Mouse (Mus musculus) cerebellum, adult 8-10 months (tissue): ENCODE results near the gene Tmco3.

Experiments
- DNase-seq: peaks from one replicate; pipeline ENCODE4 v3.0.0; 2022

The Tmco3 gene

DNA sequence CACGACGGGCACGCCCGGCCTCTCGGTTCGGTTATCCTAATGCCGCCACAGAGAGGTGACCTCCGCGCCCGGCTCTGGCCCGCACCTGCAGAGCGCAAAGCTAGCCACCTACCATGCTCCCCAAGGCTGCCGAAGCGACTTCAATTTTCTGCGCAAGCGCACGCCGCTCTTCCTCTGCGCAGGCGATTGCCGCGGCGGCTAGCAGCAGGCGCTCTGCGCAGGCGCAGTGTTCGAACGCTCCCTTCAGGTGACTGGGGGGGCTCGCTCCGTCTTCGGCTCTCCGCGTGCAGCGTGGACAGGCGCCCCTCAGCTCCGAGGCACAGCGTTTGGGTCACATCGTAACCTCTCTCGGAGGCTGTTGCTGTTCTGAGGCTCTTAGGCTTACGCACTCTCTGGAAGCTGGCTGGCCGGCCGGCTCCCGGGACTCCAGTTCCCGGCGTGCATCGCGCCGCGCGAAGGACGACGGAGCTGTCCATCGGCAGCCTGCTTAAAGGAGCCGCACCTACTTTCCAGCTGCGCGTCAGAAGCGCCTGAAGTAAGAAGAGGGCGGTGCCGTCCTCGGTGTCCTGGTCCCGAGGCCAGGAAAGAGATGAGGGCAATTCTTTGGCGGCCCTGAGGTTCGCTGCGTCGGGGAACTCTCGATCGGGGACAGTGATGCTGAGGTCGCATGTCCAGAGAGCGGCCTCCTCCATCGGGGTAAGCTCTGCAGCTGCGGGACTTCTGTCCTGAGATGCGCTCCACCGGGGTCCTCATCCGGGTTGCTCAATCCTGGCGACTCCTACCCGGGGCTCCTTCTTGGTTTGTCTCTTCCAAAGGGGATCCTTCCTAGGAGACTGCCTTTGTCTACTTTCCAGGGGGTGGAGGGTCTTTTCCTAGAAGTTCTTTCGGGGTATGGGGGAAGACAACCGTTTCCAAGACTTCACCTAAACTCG is at the start of gene Tmco3, which contains the start of gene Dcun1d2:
Gene Tmco3 (plus strand): TSS at position 499 of the 932 bp plus-strand sequence.
Gene Dcun1d2 (minus strand): TSS at position 440 of the 932 bp plus-strand sequence.
- DNase-seq: peak; percentile 97

DNA sequence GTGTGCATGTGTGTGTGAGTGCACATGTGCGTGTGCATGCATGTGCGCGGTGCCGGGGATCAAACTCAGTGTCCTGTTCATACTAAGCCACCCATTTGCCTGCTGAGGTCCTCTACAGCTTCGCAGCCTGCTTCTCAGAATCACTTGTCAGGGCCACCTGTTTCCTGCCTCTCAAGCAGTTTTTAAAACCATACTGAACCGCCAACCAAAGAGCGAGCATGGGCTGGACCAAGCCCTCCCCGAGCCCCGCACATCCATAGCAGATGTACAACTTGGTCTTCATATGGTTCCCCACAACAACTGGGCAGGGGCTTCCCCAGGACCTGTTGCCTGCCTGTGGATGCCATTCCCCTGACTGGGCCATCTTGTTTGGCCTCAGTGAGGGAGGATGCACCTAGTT is 47.9 kb upstream of the Tmco3 start:
- no peak for DNase-seq

DNA sequence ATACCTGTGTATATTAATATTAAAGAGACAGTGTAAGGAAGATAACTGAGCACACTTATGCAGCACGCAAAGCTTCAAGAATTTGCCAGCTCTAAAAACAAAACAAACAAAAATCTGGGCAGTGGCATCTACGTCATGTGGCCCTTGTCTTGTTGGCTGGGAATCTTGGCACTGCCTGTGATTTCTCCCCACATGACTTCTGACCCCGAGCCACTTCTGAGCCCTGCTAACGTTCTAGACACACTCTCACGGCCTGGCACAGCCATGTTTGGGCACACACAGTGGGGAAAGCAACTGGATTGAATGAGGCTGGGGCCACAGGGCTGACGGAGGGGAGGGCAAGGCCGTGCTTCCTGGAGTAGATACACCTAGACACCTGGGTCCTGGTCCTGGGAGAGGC is 47.3 kb upstream of the Tmco3 start:
- DNase-seq: no peak

DNA sequence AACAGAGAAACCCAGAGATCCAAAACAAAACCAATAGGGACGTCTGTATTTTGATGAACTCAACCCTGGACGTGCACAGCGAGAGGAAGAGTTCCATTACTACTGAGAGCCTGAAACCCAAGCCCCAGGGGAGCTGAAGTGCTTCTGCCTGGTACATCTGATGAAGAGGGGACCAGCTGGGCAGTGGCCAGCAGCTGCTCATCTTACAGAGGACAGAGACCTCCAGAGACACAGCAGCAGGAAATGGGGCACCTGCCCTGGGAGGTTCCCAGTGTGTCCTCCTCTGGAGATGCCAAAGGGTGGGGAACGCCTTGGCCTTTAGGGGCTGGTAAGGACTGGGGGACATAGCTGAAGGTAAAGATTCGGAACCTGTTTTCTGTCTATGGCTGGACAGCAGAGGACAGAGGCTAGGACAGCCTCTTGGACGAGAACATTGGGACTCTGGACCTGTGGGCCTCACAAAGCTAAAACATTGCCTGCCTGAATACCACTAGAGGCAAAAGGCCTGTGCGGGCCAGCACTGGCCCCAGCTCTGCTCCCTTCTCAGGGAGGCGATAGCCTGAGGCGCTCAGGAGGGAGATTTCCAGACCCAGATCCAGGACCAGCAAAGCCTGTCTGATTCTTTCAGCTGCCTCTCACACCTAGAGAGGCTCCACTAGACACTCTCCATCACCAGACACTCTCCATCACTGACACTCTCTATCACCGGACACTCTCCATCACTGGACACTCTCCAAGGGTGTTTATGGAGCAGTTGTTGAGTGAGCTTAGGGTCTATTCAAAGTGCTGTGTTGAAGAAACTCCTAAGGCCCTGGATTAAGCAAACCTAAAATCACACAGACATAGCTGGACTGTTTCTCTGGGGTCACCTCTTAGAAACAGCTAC is 44.8 kb upstream of the Tmco3 start:
- no peak for DNase-seq

DNA sequence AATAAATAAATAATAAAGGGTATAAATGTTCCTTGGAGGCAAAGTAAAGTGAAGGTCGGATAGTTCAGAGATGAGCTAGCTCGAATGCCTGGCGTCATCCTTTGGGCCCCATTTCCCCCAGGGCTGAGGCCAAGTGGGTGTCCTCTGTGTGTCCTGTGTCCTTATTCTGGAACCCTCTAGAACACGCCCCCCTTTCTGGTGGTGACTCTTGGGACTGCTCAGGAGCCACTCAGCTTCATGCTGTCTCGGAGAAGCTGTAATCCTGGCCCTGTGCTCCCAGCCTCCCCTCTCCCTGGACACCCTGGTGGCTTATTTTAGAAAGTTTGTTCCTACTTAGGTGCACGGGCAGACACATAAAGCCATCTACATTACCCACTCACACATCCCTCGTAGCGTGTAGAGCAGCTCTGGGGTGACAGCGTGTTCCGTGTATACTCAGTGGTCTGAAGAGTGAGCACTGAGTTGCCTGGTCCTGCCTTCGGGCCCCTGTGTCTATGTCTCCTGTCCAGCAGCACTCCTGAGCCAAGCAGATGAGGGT is 43.6 kb upstream of the Tmco3 start:
- no peak for DNase-seq

DNA sequence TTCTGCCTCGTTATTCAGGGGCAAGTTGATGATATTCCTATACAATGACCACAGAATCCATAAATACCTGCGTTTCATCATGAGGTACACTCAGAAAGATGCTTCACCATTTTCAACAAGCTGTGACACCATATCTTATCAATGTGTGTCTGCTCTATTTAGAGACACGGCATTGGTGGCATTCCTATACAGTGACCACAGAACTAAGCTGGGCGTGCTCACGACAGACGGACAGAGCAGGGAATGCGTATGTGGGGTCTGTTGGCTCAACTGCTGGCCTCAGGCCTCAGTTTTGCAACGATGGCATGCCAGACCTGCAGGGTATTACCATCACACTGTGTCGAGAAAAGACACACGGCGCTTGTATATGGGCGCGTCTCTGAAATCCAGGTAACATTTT is 35.2 kb upstream of the Tmco3 start:
- DNase-seq: no peak

DNA sequence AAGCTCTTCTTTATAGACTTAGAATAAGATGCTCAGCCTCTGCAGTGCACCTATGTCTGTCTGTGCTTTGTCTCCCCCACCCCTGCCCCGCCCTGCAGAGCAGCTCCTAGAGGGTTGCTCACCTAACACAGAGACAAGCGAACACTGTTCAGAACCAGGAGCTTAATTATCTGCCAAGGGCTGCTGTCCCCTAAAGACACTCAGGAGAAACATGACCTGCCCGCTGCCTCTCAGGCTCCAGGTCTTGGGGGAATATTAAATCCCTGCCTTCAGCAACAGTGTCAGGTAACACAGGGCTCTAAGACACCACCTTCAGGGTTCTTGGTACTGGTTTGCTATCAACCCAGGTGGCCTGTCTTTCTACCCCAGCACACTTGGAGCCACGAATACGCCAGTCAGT is 34.6 kb upstream of the Tmco3 start:
- no peak for DNase-seq

DNA sequence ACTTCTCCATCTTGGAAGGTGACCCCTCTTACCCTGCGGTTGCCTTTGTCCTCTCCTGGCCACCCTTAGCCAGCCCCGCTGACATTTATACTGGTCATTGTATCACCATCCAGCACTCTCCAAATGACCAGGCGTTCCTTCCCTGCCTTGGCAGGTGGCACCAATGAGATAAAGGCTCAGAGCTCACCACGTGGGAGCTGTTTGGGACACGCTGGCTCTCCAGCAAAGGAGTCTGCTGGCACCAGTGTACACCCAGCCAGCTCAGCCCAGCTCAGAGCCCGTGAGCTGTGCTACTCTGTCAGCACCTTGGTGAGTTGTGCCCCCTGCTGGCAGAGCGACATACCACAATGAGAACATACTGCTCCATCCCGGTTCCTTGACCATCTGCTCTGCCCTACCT is 34.0 kb upstream of the Tmco3 start, which contains the start of gene Adprhl1:
Gene Adprhl1 (minus strand): TSS at position 144 of the 400 bp plus-strand sequence.
- DNase-seq: peak; percentile 59

DNA sequence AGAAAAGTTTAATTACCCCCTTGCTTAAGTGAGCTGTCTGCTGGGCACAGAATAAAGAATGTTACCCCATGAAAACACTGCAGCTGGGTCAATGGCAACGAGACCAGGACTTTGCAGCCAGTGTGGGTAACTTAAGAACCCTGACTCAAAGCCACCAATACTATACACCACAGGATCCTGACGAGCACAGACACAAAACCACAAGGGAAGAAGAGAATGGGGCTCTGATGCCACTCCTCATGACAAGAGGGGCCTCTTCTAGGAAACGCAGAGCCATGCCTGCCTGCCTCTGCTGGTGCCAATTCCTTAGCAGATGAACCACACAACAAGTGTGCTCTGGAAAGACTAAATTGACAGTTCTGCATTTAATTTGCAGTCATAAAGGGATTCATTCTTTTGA is 24.6 kb upstream of the Tmco3 start:
- DNase-seq: no peak

DNA sequence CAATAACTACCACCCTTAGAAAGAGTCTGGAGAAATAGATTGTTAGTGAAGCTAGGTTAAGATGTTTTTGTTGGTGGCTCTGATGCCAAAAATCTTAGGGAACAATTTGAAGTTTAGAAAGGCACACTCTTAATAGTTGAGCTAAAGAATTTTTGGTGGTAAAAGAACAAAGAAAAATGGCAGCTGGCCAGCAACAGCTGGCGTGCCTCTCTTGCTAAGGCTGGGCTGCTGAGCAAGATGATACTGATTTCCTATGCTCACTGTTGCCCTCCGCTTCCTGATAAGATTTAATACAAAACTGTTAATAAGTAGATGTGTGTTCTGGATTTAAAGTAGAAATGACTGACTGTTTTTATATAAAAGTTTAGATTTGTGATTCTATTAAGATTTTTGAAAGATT is 20.4 kb upstream of the Tmco3 start:
- no peak for DNase-seq

DNA sequence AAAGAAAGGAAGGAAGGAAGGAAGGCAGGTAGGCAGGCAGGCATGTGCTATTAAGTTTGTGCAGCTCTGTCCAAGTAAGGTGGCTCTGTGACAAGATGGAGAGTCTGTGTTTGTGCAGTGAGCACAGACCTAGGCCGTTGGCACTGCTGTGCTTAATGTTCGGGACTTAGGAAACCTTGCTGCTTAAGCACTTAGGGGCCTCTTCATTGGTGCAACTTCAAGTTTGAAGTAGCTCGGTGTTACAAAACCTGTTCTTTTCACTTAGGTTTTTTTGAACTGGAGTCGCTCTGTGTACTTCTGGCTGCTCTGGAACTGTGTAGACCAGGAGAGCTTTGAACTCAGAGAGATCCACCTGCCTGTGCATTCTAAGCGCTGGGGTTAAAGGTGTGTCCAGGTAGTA is 15.2 kb upstream of the Tmco3 start:
- no peak for DNase-seq

DNA sequence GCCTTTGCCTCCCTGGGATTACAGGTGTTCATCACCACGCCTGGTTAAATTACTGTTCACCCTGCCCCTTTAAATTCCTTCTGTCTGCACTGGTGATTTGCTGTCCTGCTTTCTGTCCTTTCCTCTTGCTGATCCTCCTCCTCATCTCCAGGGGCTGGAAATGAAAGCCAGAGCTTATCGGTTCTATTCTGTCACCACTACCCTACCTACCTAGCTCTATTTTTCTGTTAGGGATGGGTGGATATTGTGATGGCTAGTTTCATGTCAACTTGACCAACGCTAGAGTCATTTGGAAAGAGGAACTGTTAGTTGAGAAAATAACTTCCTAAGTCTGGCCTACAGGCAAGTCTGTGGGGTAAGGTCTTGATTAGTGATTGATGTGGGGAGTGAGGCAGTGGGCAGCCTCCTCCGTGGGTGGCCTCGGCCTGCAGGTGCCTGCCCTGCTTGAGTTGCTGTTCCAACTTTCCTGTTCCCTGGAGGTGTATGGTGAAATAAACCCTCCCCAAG is 11.0 kb upstream of the Tmco3 start:
- no peak for DNase-seq

DNA sequence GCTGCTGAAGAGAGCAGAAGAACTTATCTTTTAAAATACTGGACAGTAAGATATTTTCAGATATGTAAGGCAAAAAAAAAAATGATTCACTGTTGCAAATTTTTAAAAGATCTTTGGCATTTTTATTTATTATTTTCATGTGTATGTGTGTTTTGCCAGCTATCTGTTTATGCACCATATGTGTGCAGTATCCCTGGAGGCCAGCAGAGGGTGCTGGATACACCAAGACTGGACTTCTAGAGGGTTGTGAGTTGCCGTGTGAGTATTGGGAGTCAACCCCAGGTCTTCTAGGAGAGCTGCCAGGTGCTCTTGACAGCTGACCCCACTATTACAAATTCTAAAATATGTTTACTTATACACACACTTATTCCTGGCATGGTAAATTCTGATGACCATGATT is 4.8 kb upstream of the Tmco3 start:
- no peak for DNase-seq

DNA sequence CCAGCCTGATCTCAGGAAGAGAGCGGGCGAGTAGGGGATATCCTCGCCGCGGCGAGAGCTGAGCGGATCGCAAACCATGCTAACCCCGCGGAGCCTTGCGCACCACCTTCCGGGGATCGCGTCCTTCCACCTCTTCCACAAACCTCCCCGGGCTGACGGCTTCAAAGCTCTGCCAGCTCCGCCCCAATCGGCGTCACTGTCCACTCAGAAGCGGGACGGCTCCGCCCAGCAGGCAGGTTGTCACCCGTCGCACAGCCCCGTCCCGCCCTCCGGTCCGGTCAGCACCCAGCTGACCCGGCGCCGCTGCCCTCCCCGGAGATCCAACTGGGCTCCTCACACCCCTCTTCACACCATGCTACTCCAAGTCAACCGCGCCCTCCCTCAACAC is 692 bp upstream of the Tmco3 start:
- DNase-seq: peak; percentile 92

DNA sequence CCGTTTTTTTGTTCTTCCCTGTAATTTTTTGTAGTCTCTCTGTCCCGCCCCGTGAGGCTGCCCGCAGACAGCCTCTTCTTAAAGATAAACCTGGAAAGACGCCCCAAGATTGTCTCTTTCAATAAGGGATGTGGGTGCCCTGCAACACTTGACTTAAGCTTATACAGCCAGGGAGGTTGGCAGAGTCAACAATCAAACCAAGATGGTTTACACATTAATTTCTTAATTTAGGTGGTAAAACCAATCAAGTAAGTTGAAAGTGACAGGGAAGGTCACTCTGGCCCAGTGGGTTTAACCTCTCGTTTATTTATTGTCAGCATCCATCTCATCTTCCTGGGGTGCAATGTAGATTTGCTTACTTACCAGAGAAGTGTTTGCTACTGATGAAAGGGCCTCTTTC is 656 bp downstream of the Tmco3 start:
- no peak for DNase-seq

DNA sequence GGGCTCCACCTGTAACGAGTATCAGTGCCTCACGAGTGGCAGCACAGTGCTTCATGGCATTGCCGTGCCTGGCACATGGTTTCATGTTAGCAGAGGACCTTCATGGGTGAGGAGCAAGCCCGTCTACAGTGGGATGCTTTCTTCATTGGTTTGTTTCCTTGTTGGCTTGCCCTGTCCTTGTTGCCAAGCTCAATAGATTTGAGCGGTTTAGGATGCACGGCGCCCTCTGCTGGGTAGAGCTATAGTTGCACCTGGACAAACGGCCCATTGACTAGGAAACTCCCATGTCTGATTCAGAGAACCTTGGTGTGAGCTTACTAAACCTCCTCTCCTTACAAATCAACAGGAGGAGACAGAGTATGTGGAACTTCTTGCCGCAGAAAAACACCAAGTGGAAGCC is 4.4 kb downstream of the Tmco3 start:
- peak; percentile 74 for DNase-seq

DNA sequence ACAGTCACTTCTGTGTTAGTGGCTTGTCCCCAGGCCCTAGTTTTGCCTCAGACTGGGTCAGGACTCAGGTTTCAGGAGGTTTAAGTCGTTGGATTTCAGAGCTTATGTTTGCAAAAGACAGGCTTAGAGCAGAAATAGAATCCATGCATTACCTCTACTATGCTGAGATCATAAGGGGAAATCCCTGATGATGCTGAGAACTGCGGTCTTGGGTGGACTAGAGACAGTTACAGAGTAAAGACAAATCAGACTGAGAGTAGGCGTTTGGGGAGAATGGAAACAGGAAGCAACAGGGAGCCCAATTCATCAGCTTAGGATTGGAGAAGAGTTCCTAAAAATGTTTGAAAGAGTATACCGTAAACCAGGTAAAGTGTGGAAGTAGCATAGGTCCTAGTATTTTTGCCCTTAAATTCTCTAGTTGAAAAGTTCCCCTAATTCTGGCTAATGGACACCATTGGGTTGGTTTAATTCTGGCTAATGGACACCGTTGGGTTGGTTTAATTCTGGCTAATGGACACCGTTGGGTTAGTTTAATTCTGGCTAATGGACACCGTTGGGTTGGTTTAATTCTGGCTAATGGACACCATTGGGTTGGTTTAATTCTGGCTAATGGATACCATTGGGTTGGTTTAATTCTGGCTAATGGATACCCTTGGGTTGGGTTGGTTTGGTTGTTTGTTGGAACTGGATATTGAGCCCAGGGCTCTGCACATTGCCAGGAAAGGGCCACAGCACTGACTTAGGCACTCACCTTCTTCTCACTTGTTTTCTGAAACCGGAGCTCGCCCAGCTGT is 5.9 kb downstream of the Tmco3 start:
- DNase-seq: no peak

DNA sequence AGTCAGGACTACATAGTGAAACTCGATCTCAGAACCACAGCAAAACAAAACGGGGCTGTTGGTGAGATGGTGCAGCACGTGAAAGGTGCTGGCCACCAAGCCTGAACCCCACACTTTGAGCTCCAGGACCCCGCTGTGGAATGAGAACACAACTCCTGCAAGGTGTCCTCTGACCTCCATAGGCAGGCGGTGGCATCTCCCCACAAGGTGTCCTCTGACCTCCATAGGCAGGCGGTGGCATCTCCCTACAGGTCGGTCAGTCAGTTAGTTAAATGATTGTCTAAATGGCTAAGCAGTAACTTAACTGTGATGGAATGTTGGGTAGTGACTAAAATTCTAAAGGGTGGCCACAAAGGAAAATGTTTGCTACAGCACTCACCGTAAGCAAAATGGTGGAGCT is 11.6 kb downstream of the Tmco3 start:
- no peak for DNase-seq

DNA sequence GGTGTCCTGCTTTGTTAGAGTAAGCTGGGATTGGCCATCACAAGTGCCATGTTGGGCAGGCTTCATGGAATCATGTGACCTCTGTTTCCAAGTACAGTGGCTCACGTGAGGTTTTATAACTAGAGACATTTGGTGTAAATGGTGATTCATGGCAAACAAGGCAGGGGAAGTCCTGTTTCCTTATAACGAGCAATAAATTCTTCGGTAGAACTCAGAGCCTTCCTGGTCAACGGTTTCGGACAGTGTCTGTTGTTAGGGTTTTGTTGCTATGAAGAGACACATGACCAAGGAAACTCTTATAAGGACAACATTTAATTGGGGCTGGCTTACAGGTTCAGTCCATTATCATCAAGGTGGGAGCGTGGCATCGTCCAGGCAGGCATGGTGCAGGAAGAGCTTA is 13.0 kb downstream of the Tmco3 start:
- no peak for DNase-seq

DNA sequence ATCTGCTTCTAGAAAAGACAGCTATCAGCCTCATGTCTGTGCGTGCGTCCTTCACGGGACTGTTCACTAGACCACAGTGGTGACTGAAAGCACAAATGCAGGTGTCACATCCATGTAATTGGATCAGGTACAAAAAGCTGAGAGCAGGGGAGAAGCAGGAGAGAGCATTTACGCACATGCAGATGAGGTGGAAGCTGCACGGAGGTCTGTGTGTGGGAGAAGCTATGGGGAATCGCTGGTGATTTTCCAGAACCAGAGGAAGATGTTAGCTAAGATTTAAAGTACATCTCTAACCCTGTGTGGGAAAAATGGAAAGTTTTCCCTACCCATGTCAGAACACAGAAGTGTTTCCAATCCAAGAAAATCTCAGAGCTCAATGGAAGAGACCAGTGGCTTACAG is 17.5 kb downstream of the Tmco3 start:
- DNase-seq: no peak

DNA sequence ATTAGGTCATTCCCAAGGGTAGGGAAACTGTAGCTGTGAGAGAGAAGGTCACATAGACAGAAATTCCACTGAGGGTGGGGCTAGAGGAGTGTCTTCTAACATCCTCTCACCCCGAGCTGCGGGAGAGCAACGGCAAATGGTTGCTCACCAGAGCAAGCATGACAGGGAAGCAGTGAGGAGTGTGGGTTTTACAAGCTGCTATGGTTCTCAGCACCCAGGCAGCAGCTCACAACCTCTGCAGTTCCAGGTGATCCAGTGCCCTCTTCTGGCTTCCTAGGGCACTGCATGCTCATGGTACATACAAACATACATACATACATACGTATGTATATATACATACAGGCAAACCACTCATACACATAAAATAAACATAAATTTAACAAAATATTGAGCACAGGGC is 17.9 kb downstream of the Tmco3 start:
- no peak for DNase-seq

DNA sequence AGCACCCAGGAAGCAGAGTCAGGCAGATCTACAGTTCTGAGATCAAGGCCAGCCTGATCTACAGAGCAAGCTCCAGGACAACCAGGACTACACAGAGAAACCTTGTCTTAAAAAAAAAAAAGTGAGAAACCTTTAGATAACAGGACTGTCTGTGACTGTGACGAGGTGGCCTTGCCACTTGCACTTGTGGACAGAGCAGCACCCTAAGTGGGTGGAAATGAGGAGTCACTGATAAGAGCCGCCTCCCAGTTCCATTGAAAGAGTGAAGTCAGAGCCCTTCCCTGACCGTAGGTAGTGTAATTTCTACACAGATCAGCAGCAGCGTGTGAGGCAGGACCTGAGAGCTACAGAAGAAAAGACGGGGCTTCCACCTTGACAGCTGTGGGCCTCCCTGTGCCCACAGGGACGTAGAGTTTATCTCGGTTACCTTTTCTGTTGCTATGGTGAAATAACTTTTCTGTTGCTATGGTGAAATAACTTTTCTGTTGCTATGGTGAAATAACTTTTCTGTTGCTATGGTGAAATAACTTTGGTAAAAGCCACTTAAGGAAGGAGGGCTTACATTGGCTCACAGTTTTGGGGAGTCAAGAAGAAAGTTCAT is 18.4 kb downstream of the Tmco3 start:
- DNase-seq: no peak
